Mouse (Mus musculus): ENCODE measurements around the gene Hes5.

Gene Hes5

DNA sequence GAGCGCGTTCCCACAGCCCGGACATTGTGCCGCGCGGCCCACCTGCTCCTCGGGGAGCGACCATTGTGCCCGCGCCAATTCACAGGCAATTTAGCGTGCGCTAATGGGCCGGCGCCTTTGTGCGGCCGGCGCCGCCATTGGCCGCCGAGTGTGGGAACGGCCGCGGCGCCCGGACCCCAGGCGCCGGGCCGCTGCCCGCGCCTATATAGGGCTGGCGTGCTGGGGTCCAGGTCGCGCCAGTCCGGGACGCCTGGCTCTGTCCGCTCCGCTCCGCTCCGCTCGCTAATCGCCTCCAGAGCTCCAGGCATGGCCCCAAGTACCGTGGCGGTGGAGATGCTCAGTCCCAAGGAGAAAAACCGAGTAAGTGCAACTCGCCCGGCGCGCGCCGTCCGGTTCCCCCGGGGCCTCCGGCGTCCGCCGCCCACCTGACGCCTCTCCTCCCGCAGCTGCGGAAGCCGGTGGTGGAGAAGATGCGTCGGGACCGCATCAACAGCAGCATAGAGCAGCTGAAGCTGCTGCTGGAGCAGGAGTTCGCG, at the start of gene Hes5:
Gene Hes5 (plus strand): TSS at position 234 of the 536 bp plus-strand sequence.
- DNase-seq (ENCODE audit: low spot score): no peak

DNA sequence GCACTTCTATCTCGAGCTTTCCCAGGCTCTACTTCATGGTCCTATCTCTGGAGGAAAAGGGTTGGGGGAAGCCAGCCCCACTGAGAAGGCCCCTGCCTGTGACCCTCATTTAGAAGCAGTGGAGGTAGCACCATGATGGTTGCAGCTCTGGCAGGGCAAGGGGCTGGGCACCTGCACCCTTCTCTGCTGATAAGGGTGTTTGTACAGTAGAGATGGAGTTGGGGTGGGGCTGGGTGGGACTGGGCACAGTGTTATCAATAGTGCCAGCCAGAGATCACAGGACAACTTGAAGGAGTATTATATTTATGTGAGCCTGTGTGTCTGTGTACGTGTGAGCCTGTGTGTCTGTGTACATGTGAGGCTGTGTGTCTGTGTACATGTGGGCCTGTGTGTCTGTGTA, 49.1 kb upstream of the Hes5 start:
- DNase-seq (ENCODE audit: low spot score): no peak

DNA sequence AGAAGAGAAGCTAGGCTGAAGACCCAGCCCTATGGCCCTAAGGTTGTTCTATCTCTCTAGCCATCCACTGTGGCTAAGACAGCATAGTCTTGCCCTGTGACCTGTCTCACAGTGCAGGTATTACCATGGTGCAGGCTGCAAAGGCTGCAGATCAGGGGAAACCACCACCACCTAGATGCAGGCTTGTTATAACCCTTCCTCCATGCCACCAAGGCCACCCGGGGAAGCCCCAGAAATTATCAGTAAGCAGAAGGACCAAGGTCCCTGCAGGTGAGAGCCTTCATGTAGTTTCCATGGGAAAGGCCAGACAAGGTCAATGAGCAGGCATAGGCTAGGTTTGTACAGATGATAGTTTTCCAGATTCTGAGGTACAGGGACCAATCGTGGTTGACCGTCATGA, 46.9 kb upstream of the Hes5 start:
- no peak for DNase-seq (ENCODE audit: low spot score)

DNA sequence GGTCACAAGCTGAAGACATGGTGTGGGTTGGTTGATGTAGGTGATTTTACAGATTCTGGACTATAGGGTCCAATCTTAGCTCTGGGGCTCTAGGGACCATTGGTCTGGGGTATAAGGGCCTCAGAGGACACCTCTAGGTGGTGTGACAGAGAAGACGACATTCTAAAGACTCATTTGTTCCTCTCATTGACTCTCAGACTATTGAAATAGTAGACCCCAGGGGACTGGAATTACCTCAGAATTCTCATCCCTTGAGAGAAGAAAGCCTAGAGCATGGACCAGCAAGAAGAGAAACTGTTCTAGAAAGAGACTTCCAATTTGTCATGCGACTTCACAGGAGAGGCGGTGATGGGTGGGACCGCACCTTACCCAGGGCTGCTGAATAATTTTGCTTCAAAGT, 46.5 kb upstream of the Hes5 start:
- DNase-seq (ENCODE audit: low spot score): no peak

DNA sequence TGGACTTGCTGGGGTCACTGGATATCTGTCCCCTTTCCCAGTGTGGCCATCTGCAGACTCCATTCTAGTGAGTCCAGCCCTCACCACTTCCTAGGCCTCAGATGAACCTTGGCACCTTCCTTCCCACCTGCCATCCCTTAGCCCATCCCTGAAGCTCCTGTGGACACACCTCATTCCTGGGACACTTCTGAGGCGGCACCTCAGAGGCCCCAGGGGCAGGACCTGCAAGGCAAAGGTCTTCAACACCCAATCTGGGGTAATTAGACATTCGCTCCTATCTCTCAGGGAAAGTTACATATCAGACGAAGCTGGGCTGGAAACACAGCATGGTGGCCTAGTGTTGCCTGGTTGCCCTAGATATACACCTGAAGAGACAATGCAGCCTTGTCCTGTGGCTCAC, 46.0 kb upstream of the Hes5 start:
- DNase-seq (ENCODE audit: low spot score): no peak

DNA sequence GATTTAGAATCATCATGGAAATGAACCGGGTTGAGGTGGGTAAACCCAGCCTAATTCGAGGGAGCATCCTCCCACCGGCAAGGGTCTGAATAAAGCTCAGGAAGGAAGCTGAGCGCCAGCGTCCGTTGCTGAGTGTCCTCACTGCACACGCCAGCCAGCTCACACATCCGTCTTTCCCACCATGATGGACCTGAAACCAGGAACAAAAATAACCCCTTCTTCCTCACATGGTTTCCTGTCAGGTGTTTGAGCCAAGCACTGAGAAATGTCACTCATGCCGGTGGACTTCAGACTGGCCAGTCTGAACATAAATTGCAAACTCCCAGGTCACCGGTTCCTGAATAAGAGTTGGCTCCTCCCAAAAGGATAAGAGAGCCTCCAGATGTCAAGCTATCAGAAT, 45.4 kb upstream of the Hes5 start:
- DNase-seq (ENCODE audit: low spot score): no peak

DNA sequence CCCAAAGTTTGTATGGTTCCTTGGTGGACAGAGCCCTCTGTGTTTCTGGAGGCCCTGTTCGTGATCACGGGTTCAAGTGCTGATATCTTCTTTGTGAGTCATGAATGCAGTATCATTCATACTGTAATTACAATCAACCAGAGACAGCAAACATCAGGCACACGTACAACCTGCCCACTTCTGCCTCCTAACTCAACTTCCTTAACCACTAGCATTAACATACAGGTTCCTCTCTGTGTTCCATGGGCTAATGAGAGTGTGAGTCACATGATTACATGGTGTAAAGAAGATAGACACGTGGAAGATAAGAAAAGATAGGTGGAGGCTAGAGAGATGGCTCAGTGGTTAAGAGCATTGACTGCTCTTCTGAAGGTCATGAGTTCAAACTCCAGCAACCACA, 44.1 kb upstream of the Hes5 start:
- no peak for DNase-seq (ENCODE audit: low spot score)

DNA sequence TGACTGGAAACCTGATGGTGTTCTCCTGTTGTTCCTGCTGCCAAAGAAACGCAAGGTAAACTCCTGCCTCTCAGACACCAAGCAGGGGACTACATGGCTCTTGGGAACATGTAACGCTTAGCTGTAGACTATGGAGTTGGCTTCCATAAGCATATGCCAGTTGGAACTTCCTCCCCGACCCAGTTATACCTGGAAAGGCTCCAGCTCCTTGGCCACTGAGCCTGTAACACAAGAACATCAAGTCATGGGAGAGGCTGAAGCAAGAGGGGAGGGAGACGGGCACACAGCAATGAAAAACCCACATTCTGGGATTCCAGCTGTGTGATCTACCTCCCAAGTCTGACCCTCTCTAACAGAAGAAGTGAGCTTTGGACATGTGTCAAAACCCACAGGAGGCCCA, 38.4 kb upstream of the Hes5 start:
- peak; percentile 80 for DNase-seq (ENCODE audit: low spot score)

DNA sequence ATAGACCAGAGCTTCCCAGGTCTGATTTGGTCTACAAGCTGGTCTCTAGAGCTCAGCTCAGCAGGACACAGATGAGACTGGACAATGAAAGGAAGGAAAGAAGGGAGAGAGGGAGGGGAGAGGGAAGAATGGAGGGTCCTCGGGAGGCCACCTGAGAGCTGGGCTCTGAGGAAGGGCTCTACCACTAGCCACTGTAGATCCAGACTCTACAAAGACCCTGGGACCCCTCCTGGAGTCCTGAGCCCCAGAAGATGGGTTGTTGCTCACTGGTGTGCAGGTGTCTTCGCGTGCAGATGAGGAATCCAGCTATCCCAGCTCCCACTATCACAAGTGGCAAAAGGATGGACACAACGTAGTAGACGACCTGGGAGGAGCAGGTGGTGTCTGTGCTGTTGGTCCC, 37.8 kb upstream of the Hes5 start:
- no peak for DNase-seq (ENCODE audit: low spot score)

DNA sequence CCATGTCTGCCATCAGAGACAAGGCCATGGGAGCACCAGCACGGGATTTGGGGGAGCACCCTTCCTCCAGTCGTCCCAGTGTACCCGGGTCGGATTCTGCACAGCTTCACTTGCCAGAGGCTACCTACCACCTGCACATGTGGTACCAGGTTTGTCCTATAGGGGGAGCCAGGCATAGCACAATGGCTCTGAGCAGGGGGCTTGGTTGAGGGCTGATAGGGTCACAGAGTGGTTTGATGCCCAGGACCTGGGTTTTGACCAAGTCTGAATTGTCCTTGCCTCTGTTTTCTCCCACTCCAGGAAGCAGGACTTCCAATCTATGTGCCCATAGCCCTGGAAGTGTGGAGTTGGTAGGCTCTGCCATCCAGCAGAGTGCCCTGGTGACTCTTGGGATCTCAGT, 35.3 kb upstream of the Hes5 start:
- DNase-seq (ENCODE audit: low spot score): no peak

DNA sequence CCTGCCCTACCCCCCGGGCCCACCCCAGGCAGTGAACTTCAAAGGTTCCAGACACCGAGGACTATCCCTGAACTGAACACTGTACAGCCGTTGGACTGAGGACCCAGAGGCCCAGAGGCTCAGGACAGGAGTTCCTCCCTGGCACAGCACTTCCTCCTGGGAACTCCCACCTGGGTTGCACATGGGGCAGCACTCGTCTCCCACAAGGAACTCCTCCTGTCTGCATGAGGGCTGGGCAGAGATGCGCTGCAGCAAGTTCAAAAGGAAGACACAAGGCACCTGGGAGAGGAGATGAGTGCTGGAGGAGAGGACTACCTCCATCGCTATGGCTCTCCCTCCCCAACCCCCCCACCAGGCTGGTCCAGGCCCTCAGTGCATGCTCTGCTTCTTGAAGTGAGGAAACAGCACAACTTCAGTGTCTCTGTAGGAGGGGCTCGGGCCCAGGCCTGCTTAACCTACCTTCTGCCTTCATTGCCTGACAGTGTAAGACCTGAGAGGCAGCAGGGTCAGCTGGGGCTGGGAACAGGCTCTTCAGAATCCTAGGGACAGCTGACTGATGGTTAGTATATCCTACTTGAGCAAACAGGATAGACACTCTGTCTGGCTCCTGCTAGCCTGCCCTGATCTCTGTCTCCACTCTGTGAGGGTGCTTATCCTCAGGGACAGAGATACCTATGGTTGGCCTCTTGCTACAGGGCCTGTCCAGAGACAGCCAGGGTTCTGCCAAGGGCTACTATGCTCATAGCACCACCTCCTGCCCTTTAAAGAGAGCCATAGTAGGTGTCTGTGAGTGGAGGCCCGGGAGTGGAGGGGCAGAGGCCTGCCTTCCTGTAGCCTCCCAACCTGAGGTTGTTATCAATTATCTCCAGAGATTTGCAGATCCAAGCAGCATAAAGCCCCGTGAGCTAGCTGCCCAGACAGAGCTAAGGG, 33.5 kb upstream of the Hes5 start:
- no peak for DNase-seq (ENCODE audit: low spot score)

DNA sequence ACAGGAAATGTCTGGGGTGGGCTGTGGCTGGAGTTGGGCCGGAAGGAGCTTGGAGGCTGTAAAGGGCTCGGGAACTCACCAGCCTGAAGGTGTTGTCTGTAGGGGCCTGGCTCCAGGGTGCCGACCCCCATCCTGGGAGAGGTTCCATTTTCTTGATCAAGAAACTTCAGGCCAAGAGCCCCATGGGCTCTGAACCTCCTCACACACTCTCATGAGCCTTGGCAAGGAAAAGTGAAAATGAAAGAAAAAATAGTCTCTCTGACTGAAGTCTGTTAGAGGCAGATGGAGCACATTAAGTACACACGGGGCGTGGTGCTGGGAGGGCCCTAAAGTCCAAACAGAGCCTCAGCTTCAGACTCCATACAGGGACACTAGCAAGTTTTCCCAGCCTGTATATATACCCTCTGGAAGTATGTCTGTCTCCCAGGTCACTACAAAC, 32.8 kb upstream of the Hes5 start:
- peak; percentile 65 for DNase-seq (ENCODE audit: low spot score)

DNA sequence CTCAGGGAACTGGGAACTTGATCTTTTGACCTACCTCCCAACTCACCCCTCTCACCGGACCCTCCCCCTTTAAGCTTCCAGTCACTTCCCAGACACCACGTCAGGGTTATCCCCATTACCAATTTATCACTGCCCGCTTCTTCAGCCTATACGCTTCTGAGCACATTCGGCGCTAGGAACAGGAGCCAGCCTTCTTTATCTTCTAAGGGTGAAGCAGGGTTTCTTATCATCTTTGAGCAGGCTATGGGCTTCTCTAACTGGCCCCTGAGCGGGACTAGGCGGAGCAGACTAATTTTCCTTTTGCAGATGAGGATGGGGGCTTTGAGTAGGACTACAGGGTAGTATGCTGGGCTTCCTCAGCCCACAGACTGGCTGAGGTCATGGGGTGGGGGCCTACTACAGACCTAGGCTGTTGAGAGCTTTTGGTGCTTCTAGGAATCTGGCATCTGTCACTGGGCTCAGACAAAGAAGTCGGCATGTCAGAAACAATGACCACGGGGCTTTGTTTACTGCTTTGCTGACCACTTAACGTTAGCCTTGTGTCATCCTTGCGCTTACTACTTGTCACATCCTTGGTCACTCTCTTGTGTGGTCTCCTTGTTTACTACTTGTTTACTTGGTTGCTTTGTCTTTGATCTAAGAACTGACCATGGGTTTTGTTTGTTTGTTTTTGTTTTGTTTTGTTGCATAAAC, 32.2 kb upstream of the Hes5 start, which contains the start of gene Tnfrsf14:
Gene Tnfrsf14 (minus strand): TSS at position 169 of the 693 bp plus-strand sequence.
- no peak for DNase-seq (ENCODE audit: low spot score)

DNA sequence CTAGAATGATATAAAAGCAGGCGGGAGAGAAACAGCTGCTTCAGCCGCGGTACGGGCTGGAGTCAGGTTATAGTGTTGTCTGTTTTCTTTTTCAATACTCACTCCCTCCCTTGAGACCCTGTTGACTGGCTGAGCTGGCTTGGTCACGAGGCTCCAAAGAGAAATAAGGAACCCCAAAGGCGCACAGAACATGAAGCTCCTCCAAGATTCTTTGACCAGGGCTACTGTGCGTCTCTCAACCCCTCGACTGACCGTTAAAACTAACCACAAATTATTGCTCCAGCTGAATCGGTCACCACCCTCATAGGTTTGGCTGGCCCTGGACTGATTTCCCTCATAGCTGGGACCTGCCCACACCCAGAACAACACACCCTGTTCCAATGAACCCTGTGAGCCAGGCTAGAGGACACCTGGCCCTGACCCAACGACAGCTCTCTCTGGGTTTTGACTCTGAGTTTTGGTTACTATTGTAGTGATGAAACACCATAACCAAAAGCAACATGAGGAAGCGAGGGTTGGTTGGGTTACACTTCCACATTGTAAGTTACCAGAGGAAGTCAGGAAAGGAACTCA, 31.5 kb upstream of the Hes5 start:
- peak; percentile 80 for DNase-seq (ENCODE audit: low spot score)

DNA sequence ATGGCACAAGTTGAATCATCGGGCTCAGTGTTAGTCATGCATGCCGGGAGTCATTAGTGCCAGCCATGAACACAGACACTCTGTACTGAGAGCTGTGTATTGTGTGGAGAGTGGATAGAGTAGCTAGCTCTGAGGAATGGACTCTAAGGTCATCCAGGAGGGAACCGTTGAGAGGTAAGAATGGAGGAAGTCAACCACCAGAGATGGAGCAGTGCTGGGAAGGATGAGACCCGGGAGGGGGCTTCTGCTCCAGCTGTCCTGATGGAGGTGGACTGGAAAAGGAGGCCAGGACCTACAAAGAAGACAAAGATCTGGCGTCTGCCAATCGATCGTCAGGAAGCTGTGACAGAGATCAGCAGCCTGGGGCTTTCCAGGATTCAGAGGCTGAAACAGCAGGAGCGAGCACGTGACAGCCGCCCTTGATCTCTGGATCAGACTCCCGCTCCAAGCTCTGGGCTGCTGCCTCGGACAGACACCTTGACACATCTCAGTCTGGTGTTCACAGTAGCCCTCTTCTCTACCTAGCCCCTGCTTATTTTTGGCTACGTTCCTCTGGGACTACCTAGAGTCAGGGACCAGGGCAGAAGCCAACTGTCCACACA, 27.3 kb upstream of the Hes5 start:
- DNase-seq (ENCODE audit: low spot score): no peak

DNA sequence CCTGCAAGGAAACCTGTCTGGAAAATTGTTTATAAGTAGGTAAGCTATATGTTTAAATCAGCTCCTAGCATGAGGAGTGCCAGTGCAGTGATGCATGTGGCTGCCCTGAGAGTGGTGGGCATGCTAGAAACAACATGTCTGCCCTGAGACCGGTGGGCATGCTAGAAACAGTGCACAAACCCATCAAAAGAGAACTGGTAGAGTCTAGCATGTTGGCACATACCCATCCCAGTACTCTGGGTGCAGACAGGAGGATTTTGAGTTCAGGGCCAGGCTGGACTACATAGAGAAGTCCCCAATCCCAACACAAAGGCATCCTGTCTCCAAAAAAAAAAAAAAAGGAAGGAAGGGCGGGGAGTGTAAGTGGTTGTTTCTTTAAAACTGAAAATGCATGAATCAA, 25.9 kb upstream of the Hes5 start:
- no peak for DNase-seq (ENCODE audit: low spot score)

DNA sequence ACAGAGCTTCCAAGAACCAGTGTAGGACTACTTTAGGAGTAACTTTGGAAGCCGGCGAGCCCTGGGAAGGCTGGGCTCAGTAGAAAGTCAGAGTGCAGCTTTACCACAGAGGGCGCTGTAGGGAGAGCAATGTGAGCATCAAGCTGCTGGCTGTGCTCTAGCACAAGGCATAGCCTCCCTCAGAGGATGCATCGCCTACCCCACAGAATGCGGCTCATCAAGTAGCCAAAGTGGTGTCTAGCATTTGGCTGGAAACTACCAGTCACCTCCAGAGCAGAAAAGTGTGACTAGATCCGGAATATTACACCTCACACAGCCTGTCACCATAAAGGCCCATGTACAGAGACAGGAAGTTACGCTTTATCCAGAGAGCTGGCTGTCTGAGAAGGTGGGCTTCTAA, 24.9 kb upstream of the Hes5 start:
- no peak for DNase-seq (ENCODE audit: low spot score)

DNA sequence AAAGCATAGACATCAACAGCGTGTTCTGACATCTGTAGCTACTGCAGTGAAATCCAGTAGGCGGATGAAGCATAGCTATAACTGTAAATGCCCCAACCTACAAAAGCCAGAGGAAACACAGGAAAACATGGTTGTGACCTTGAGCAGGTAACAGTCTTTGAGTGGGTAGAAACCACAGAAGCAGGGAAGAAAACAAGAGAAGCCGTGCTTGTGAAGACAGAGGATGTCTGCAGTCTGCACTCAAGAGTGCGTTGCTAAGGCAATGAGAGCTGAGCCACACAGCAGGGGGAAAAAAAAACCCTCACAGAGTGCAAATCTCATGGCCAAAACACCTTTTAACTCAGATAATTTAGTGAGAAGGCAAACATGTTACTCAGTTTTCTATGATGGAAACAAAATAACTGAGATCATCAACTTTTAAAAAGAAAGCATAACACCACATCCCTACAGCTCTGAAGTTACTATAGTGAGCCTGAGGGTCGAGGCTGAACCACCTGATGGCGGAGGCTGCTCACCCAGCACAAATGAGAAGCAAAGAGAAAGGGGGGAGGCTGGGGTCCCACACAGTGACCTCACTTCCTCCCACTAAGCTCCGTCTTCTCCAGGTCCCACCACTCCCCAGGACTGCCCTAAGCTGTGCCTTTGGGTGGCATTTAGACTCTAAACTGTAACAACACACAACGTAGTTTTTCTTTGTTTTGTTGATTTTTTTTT, 24.0 kb upstream of the Hes5 start:
- no peak for DNase-seq (ENCODE audit: low spot score)

DNA sequence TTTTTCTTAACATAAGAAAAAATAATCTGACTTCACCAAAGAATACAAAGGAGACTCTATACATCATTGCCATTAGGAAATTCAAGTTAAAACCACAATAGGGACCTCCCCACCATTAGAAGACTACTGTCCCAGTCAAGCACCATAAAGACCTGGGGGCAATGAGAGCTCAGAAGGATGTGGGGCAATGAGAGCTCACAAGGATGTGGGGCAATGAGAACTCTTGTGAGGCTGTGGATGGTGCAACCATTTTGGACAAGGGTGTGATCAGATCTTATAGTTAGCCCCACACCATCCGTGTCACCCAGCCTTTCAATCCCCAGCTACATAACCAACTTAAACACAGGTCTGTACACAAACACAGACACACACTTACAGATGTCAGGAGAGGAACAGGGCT, 23.0 kb upstream of the Hes5 start:
- DNase-seq (ENCODE audit: low spot score): no peak

DNA sequence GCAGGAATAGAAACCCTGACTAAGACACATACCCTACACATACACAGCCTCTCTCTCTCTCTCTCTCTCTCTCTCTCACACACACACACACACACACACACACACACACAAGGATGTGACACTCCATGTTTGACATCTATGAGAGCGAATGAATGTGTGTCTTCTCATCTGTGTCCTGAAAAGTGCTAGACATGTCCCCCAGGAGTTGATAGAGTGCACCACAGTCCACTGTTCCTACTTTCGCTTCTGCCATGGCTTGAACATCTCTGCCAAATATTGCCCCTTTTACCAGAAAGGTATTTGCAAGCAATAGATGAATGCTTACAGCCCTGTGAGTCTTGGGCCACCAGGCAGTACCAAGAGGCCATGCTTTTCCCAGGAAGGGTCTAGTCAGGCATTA, 20.6 kb upstream of the Hes5 start:
- no peak for DNase-seq (ENCODE audit: low spot score)

DNA sequence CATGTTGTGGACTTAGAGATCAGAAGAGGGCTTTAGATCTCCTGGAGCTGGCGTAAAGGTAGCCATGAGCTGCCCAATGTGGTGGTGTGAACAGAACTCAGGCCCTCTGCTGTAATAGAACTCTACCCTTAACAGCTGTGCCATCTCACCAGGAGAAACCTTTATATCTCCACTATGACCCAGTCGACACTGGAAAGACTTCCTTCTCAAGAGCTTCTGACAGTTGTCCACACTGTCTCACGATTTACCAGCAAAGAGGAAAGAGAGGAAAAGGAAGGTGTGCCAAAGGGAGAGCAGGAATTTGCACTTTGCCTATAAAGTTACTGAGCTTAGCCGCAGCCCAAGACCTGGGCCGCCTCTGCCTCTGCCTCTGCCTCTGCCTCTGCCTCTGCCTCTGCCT, 18.9 kb upstream of the Hes5 start:
- DNase-seq (ENCODE audit: low spot score): no peak

Measured in adipocyte (in vitro differentiated cells).